Mouse (Mus musculus) adrenal gland, postnatal 36 days (tissue): ENCODE results near the gene Zfp365. TPM values are rescaled to one million over a fixed set of nuclear protein-coding genes. Genes with fewer than 3 reads are reported as not detected.

Experiments used
- DNase-seq, 2 experiments: peaks; one replicate each; pipeline ENCODE4 v3.0.0; 2021; ENCODE audit warnings: mixed read lengths in 1 of 2
- total RNA-seq, 2 experiments: library from RNA; stranded (reverse); gene quantifications; 2 replicates each; pipeline ENCODE4 v1.2.3; 2021

The Zfp365 gene
- total RNA-seq, 2 experiments from 2014 or later = 1.4 to 2.1 TPM

GRCm38 (mm10) chr10:67841596-67841995 lies 70.9 kb downstream of the Zfp365 start:
- DNase-seq = no peak

- no peak for DNase-seq
These were observed 71.7 kb downstream of the Zfp365 start for GRCm38 (mm10) chr10:67840735-67841134.

- no peak for DNase-seq
These were observed 73.3 kb downstream of the Zfp365 start for GRCm38 (mm10) chr10:67839156-67839555.

GRCm38 (mm10) chr10:67836426-67836825 lies 76.0 kb downstream of the Zfp365 start:
- DNase-seq = no peak

Other genes starting within 250 kb of the Zfp365 start
- gene Rtkn2, start 66.9 kb upstream of the Zfp365 start, total RNA-seq = under 1 TPM; 0.17 to 0.46 TPM